Mouse (Mus musculus) testis, adult 2 months (tissue): ENCODE measurements around the gene Eppin.

ENCODE experiments used
- CTCF ChIP-seq: fragments of 200-500 bp; IDR thresholded peaks from 2 replicates; pipeline ENCODE4 v1.5.1; 2012; ENCODE audit warnings: low read depth, mild to moderate bottlenecking, inconsistent platforms, low read length, moderate library complexity; ENCODE audit not compliant: control insufficient read depth, insufficient read depth, insufficient replicate concordance
- POLR2A ChIP-seq: fragments of 200-500 bp; IDR thresholded peaks from 2 replicates; pipeline ENCODE4 v1.6.1; 2012; ENCODE audit warnings: low read depth, mild to moderate bottlenecking, inconsistent platforms, low read length, moderate library complexity; ENCODE audit not compliant: control insufficient read depth

DNA sequence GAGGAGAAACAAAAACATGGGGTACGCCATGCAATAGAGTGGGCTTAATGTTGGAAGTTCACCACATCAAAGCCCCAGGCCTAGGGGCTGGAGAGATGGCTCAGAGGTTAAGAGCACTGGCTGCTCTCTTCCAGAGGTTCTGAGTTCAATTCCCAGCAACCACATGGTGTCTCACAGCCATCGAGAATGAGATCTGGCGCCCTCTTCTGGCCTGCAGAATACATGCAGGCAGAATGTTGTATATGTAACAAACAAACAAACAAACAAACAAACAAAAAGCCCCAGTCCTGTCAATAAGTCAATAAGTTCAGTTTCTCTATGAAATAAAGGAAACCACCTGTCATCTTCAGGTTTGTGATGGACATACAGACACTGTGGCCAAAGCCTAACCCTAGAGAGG is 6.8 kb upstream of the Eppin start:
- TF ChIP-seq POLR2A (no peak), CTCF (peak; percentile 28; the same call in 1 of the 2 replicates)
